In the genomic region with DNA sequence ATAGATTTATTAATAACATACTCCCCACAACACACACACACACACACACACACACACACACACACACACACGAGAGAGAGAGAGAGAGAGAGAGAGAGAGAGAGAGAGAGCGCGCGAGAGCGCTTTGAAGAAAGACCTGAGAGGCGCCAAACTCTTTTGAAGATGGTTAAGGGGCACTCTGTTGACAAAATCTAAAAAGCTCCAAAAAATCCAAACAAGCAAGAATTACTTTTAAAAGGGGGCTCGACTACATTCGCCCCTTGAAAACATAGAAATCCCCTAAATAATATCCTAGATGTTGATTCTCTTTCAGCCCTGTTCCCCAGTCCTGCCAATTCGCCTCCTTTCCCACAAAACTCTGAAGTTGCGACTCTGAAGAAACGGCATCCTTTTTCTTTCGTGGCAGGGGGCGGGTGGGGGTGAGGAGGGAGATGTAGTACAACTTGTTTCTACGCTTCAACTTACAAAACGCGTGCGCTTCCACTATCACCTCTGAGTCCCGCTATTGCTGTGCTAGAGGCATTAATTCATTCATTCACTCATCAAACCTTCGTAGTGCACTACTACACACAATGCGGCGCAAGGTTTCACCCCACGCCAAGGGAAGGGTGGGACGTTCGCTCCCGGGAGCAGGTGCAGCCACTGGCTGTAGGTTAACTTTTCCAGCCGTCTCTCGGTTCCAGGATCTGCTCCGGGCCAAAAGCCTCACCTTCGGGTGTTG, we compare ENCODE assay signal across 8 mouse cellular contexts. TPM values are rescaled to one million over a fixed set of nuclear protein-coding genes. Genes with fewer than 3 reads are reported as not detected.
DNase-seq lines count a peak whose midpoint lies in the region; ATAC-seq and TF ChIP-seq lines count a peak whose summit lies in the region.

No protein-coding gene starts in this region.

- WGBS in lung, embryonic 14.5 days = under 1% methylated on average over 29 of the region's 29 CpGs
- WGBS in hindbrain, embryonic 15.5 days = under 1% methylated on average over 29 of the region's 29 CpGs
- WGBS in midbrain, embryonic 14.5 days = under 1% methylated on average over 29 of the region's 29 CpGs

- peak overlapping the region; percentile 97 for H3K4me3 ChIP-seq in lung, embryonic 14.5 days (ENCODE audit: low read depth, low read length)
- peak overlapping the region; percentile 99 for H3K4me3 ChIP-seq in hindbrain, embryonic 15.5 days
- H3K4me3 ChIP-seq in midbrain, embryonic 14.5 days (replicated peaks; ENCODE audit: low read depth, low read length) = peak overlapping the region; percentile 97

- H3K9me3 ChIP-seq in lung, embryonic 14.5 days (ENCODE audit: low read depth, low read length) = no peaks in the 10 kb centered on the region
- no peaks in the 10 kb centered on the region for H3K9me3 ChIP-seq in hindbrain, embryonic 15.5 days
- no peaks in the 10 kb centered on the region for H3K9me3 ChIP-seq in midbrain, embryonic 14.5 days (ENCODE audit: control insufficient read depth, low read length)

- peak overlapping the region; percentile 92 for H3K4me2 ChIP-seq in lung, embryonic 14.5 days
- H3K4me2 ChIP-seq in hindbrain, embryonic 15.5 days = peak overlapping the region; percentile 90
- H3K4me2 ChIP-seq in midbrain, embryonic 14.5 days (ENCODE audit: low read length) = peak overlapping the region; percentile 82

- no peak; the same call in 1 of the 2 replicates for ATAC-seq in lung, embryonic 14.5 days (ENCODE audit: insufficient read depth)
- ATAC-seq in hindbrain, embryonic 15.5 days (ENCODE audit: low FRiP score, low read depth) = no peak; the same call in 1 of the 2 replicates
- no peak; the same call in 1 of the 2 replicates for ATAC-seq in midbrain, embryonic 14.5 days (ENCODE audit: low FRiP score, low TSS enrichment)

- TF ChIP-seq CTCF in lung, embryonic 14.5 days (IDR thresholded peaks at IDR 0.05; ENCODE audit: low read depth) = no peak

- H3K27ac ChIP-seq in lung, embryonic 14.5 days (ENCODE audit: low read depth) = peak overlapping the region; percentile 95
- H3K27ac ChIP-seq in hindbrain, embryonic 15.5 days (replicated peaks) = peak overlapping the region; percentile 94
- H3K27ac ChIP-seq in midbrain, embryonic 14.5 days (replicated peaks; ENCODE audit: low read depth, low read length) = peak overlapping the region; percentile 93

- peaks cover 11% of the 10 kb centered on the region; the same call in 1 of the 2 replicates for H3K4me1 ChIP-seq in lung, embryonic 14.5 days (ENCODE audit: insufficient read depth)
- peaks cover 36% of the 10 kb centered on the region for H3K4me1 ChIP-seq in hindbrain, embryonic 15.5 days (replicated peaks)
- peaks cover 20% of the 10 kb centered on the region for H3K4me1 ChIP-seq in midbrain, embryonic 14.5 days (ENCODE audit: control insufficient read depth, insufficient read depth, low read length)

- H3K27me3 ChIP-seq in lung, embryonic 14.5 days (ENCODE audit: insufficient read depth, low read length) = no peaks in the 10 kb centered on the region
- no peaks in the 10 kb centered on the region for H3K27me3 ChIP-seq in hindbrain, embryonic 15.5 days
- H3K27me3 ChIP-seq in midbrain, embryonic 14.5 days (ENCODE audit: control insufficient read depth, insufficient read depth, low read length) = no peaks in the 10 kb centered on the region

- peak; percentile 8 for DNase-seq in lung, embryonic 14.5 days
- no peak for DNase-seq in lung, adult 18-20 months
- DNase-seq in c-Kit-positive CD71-positive TER-119-positive erythroid progenitor cells, embryonic 14.5 days (ENCODE audit: low spot score) = peak; percentile 15
- no peak for DNase-seq in midbrain, embryonic 14.5 days
- DNase-seq in right cerebral cortex, adult 2 months (ENCODE audit: low spot score in 2 of 2) = no peak
- no peak for DNase-seq in urinary bladder, adult 2 months (ENCODE audit: low spot score)
- DNase-seq in spleen, adult 18-20 months = no peak

- H3K9ac ChIP-seq in lung, embryonic 14.5 days = peak overlapping the region; percentile 73
- peak overlapping the region; percentile 88 for H3K9ac ChIP-seq in hindbrain, embryonic 15.5 days
- H3K9ac ChIP-seq in midbrain, embryonic 14.5 days (replicated peaks; ENCODE audit: low read length) = peak overlapping the region; percentile 78

- H3K36me3 ChIP-seq in lung, embryonic 14.5 days (ENCODE audit: insufficient read depth) = no peaks in the 10 kb centered on the region
- no peaks in the 10 kb centered on the region for H3K36me3 ChIP-seq in hindbrain, embryonic 15.5 days
- no peaks in the 10 kb centered on the region for H3K36me3 ChIP-seq in midbrain, embryonic 14.5 days (ENCODE audit: control insufficient read depth, insufficient read depth, low read length)

RNA-seq across cellular contexts. Expression of a gene that starts 1.5 kb away (rescaled TPM):
- polyA plus RNA-seq in lung, embryonic 14.5 days (2014; fragmentation: Nextera tagmentation; extraction: Ambion mirVana) = 9.5 and 9.8 TPM in 2 replicates
- 32.5 and 34.7 TPM in 2 replicates for polyA plus RNA-seq in hindbrain, embryonic 15.5 days (2015; fragmentation: Nextera tagmentation; extraction: Ambion mirVana)
- 24.7 and 26.7 TPM in 2 replicates for polyA plus RNA-seq in midbrain, embryonic 14.5 days (2014; fragmentation: Nextera tagmentation; extraction: Ambion mirVana)
- polyA plus RNA-seq in urinary bladder, adult 2 months (2012; rRNA removed) = 11.6 and 12.8 TPM in 2 replicates

Comparison
In these comparisons a context has a peak if more than half of its experiments do, and no peak if none do; other contexts are left out.
1. DNase-seq: peak in lung, embryonic 14.5 days (single experiment) and c-Kit-positive CD71-positive TER-119-positive erythroid progenitor cells, embryonic 14.5 days (single experiment); none in lung, adult 18-20 months (0 of 2), midbrain, embryonic 14.5 days (single experiment), right cerebral cortex, adult 2 months (0 of 2), urinary bladder, adult 2 months (single experiment) and spleen, adult 18-20 months (0 of 2).
2. Peak in every context shown above with its lines, with median percentiles within 50 percentile points of each other: H3K27ac ChIP-seq, H3K4me2 ChIP-seq, H3K4me3 ChIP-seq and H3K9ac ChIP-seq.